Mouse (Mus musculus) c-Kit-positive CD71-positive TER-119-negative erythroid progenitor cells, embryonic 14.5 days (primary cell): Measurements from ENCODE around the gene Ssx2ip.

Experiments used
- DNase-seq: peaks from one replicate; pipeline ENCODE4 v3.0.0-alpha.2; 2013; ENCODE audit warnings: low read depth

Gene Ssx2ip

DNA sequence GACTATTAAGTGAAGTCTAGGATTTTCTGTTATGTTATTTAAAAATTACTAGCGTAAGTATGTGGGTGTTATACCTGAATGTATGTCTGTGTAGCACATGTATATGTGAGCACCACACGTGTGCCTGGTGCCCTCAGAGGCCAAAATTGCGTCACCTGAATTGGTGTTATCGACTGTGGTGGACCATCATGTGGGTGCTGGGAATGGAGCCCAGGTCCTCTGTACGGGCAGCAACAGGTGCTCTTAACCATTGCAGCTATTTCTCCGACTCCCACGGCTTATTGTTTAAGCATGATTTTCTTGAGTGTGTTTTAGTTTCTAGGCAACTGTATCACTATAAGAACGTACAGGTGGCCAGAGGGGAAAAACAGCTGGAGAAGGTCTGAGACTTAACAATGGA lies 31.7 kb downstream of the Ssx2ip start:
- DNase-seq = no peak

DNA sequence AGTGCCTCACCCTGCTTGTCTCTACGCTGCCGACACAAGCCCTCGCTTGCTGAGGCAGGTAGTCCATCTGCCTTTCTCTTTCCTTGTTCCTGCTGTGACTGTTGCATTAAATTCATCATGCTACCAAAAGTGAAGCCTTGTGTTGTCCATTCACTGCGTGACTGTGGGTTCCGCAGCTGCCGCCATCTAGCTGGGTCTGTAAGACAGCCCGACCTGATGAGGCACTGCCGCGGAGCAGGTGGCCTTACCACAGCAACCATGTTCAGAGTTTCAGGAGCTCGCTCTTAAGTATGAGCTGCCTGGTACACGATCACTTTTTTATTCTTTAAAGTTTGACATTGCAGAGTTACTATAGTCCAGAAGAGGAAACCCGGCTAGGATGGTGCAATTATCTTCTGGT lies 35.6 kb downstream of the Ssx2ip start:
- DNase-seq = no peak

DNA sequence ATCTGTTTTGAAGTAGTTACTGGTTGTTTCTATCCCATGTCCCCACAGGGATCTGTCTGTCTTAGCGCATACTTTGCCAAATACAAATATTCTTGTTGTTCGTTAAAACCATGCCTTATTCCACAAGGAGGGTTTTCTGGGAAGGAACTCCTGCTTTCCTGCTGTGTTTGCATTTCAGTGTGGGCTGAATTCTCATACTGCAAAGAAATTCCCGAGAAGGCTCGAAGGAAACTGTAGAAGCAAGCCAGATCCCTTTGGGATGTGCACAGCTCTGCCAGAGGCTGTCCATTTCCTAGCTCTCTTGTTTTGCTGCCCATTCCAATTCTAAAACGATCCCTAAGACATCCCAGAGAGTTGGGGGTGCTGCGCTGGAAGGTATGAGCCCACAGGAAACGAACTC lies 36.0 kb downstream of the Ssx2ip start:
- no peak for DNase-seq

DNA sequence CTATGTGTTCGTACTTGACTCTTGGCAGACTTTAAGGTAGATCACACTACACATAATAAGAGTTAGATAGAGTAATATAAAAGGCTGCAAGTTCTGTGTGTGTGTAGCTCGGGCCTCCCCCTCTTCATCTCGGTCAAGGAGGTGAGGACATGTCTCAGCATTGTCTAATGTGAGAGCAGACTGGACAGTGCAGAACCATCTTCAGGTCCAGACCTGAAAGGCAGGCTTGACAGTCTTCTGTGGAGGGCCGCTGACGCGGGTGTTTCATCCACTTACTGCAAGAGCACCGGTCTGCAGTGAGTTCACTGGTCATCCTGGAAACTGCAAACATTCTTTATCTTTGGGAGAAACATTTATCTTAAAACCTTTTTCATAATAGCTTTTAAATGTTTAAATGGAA lies 38.0 kb downstream of the Ssx2ip start:
- DNase-seq = no peak

DNA sequence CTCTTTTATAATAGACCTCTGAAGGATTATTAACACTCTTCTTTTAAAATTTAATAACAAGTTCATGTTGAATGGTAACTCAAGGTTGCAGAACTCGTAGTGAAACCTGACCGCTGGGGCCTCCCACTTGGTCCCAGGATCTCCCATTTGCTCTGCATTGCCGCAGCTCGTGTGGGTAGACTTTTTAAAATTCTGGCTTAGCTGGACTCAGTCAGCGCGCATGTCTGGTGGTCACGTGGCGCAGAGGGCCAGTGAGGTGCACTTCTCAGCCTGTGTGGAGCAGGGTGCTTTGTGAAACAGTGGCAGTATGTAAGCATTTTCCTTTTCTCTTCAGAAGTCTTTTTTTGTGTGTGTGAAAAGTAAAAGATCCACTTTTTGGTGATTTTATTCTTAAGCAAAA lies 38.5 kb downstream of the Ssx2ip start:
- no peak for DNase-seq

DNA sequence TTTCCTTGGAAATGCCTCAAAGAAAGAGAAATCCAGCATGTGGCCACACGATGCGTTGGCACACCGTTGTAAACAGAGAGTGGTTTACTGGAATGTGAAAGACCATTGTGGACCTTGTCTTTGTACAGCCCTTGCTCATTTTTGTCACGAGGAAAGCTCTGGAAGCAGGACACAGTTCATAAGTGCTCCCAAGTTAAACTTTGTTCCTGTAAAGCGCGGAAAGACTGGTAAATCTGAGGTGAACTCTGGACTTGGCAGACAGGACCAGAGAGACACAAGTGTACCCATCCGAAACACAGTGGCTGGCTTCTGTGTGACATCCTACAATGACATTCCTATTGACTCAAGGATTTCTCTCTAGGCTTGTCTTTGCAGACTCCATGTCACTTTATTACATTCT lies 38.9 kb downstream of the Ssx2ip start:
- no peak for DNase-seq

DNA sequence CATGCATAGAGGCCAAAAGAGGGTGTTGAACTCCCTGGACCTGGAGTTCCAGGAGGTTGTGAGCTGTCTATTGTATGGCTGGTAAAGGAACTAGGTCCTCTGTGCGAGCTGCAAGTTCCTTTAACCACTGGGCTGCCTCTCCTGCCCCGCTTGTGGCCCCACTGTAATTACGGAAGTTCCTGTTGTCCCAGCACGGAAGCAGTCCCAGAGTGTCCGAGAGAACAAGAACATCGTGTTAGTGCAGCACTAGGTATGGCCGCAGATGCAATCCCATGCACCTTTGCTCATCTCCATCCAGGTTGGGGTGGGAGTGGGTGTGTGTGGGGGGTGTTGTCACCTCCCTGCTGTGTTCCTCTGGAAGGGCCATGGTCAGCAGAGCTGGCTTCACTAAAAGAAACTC lies 40.4 kb downstream of the Ssx2ip start:
- DNase-seq = no peak

DNA sequence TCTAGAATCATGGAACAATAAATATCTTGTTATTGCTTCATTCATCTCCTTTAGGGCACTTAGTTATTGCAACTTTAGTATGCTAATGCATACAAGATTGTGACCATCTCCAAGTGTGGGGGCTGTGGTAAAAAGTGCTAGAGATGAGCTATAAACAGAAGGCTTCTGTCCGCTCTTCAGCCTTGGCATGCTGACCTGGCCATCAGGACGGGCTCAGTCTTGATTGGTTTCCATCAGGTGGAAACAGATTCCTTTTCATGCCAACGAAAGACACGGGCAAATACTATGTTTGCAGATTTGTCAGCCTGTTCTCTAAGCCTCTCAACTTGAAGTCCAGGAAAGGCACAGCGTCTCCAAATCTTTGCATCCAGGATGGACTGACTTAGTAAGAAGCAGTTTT lies 42.7 kb downstream of the Ssx2ip start:
- DNase-seq = no peak

DNA sequence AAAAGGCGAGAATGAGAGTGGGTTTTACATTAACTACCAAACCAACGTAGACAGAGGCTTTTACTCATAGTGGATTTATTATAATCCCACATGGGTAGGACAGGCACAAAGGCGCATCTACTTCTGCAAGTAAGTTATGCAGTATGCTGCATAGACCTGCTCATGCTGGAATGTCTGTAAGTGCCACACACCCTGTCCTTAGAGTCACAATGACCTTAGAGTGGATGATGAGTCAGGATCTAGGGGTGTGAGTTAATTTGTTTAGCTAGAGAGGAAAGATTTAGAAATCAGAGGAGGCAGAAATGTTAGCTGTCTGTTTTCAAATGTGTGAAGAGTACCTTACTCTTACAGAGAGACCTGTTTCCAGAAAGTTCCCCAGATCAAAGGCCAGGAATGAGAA lies 43.2 kb downstream of the Ssx2ip start:
- DNase-seq = no peak

DNA sequence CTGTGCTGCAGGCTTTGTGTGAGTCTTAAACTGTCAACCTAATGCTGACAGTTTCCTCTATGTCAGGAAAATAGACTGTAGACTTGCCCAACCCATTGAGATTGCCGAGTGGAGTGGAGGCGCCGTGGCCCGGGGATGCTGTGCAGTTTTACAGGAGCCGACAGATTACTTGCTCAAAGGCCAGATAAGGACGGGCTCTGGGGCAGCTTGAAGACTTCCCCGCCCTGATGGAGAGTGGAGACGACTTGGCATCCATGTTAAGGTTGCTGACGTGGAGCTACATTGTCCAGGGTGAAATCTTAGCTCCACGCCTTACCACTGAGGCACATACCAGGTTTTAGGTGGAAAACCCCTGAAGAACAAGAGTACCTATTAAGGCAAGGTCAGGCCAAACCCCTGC lies 43.9 kb downstream of the Ssx2ip start:
- DNase-seq = no peak

DNA sequence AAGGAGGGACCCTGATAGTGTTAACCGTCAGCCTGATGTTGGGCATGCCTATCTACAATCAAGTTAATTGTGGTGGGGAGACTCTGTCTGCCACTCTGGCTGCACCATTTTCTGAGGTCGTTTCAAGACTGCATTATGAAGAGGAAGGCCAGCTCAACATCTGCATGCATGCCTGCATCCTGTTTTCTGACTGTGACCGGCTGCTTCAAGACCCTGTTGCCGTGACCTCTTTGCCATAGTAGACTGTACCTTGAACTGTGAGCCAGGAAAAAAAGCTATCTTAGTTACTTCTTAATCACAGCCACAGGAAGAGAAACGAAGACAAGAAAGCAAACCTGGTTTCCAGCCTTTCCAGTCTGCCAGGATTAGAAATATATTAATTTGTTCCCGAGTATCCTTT lies 44.5 kb downstream of the Ssx2ip start:
- no peak for DNase-seq

DNA sequence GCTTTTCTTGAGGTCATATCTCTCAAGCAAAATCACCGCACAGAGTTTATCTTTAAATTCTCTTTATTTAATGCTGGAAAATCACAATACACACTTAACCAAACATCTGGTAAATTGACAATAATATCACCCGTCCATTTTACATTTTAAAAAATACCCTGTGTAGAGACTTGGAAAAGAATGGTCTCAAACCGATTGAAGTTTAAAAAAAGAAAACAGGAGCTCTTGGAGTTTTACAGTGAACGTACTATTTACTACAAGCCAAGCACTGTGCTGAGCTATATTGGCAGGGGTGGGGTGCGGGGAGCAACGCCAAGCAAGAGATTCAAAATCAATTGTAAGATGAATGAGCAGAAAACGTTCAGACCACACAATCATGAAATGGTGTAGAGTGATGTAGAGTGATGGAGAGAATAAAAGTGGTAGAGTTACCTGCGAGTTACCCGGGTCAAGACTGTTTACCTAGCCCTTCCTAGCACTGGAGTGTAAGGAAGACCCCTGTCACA lies 45.4 kb downstream of the Ssx2ip start, which contains the start of gene Ctbs:
Gene Ctbs, plus strand, starts transcription at position 51 of the 506 bp plus-strand sequence.
- DNase-seq = no peak

DNA sequence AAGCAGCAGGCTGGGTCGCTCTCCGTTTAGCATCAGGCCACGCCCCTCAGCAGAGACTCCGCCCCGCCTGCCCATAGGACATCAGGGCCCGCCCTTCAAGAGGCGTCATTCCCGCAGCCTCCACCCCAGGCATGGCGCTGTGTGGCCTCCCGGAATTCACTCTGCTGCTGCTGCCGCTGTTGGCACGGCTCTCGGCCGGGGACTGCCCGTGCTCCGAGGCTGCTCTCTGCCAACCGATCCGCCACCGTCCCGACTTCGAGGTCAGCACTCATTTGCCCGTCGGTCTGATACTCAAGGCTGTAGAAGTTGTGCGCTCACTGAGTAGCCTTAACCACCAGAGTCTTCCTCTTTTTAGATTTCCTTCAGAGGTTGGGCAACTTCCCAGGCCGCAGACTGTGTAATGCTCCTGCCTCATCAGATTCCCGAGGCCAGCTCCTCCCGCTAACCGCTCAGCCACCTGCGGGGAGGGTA lies 46.0 kb downstream of the Ssx2ip start:
- DNase-seq = peak; percentile 91

DNA sequence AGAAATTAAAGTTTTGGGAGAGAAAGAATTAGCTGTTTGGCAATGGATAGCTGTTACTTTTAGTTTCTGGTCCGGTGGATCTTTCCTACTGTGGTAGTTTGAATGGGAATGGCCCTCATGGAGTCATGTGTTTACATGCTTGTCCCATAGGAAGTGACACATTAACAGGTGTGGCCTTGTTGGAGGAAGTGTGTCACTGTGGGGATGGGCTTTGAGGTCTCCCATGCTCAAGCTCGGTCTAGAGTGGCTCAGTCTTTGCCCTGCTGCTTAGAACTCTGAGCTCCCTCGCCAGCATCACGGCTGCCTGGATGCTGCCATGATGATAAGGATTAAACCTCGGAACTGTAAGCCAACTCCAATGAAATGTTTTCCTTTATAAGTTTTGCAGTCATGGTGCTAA lies 46.9 kb downstream of the Ssx2ip start:
- DNase-seq = no peak

DNA sequence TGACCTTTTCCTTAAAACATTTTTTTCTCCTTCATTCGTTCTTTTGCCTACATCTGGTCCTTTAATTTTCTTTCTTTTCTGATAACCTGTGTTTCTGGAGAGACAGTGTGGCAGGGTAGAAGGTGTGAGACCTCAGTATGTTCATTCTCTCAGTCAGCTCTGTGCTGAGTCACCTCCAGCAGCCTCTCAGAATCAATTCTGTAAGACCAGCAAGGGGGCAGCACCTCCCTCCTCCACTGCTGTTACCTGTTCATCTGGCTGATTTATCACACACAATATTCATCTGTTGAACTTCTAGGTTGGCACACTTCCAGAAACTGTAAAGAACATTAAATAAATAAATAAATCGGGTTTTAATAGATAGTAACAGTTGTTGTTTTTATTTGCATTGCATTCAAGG lies 58.5 kb downstream of the Ssx2ip start:
- no peak for DNase-seq

DNA sequence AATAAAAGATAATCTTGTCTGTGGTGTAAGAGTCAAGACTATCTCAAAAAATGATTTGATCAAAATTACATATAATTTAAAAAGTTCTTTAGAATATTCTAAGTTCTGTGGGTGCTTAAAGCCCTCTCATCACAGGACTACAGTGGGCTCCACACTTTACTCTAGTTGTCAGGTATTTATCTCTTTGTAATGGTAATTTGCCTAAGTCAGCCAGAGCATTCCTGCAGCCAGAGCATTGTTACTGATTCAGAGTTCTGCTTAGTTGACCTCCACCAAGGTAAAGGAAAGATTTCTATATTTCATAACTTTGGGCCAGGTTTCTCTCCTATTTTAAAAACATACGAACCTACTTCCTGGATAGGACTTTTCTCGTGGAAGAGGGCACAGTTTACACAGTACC lies 64.8 kb downstream of the Ssx2ip start:
- DNase-seq = no peak

DNA sequence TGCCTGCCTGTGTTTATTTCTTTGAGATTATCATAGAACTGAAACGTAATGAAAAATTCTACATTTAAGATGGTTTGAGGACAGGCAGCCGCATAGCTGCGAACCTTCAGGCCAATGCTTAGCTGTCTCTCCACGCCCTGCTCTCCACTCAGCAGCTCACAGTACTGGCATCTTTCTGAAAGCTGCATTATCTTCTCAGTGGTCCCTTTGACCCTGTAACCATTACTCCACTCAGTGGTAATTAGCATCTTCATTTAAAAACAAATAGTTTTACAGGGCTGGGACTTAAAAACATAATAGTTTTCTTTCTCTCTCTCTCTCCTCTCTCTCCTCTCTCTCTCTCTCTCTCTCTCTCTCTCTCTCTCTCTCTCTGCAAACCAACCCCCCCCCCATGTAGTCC lies 68.2 kb downstream of the Ssx2ip start:
- no peak for DNase-seq

DNA sequence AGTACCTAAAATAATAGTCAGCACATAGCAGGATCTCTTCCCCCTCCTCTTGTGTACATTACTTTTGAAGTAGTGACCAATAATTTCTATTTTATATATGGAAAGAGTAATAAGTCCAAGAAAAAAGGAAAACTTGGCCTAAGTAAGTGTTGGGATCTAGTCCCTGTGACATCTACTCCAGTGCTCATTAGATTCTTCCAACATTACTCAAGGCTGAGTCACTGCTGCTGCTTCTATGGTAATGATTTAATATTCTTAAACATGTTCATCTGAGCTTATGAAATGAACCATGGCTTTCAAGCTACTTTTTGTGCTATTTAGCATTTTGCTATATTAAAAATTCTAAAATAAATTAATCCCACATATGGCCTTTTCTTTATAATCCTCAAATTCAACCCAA lies 69.3 kb downstream of the Ssx2ip start:
- no peak for DNase-seq

DNA sequence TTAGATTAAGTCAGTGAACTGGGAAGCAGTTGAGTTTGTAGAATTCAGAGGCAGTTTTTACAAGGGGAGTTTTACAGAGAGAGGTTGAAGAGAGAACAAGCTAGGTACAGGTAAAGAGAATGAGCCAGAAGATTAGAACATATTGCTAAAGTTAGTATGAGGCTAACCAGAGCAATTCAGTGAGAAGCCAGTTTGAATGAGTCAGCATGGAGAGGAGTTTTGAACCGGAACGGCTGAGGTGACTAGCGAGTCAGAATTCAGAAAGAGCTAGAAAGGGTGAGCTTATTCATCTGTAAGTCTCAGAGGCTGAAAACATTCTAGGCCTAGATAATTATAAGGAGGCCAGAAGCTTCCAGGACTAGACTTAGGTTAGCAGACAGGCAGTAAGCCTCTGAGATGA lies 70.0 kb downstream of the Ssx2ip start:
- DNase-seq = no peak

DNA sequence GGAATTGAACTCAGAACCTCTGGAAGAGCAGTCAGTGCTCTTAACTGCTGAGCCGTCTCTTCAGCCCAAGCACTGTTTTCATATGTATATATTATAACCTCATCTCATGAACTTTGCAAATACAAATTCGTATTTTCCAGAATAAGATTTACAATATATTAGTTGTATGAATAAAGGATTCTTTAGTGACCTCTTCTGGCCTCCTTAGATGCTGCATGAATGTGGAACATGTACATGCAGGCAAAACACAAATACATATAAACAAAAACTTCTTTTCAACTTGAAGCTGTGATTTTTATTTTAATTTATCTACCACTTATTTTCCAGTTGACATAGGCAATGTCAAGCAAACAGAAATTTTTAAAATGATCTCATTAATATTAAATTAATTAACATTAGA lies 77.6 kb downstream of the Ssx2ip start:
- no peak for DNase-seq

DNA sequence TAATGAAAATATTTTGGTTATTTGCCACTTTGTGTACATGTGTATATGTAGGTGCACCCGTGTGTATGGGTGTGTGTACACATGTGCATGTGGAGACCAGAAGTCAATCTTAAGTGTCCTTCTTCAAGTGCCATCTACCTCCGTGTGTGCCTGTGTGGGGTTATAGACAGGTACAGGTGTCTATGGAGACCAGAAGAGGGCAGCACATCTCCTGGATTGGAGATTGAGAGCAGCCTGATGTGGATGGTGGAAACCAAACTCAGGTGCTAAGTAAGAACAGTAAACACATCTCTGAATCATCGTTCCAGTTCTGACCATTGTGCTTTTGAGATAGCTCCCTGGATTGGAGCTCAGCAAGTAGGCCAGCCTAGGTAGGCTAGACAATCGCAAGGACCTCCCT lies 82.0 kb downstream of the Ssx2ip start:
- DNase-seq = no peak
